Mouse (Mus musculus): ENCODE measurements around the gene Ntm.

GRCm38 (mm10) chr9:29406046-29406445, 556.9 kb downstream of the Ntm start:
- TF ChIP-seq CEBPB (IDR thresholded peaks at IDR 0.05; ENCODE audit: low read depth) (no peak), CTCF (IDR thresholded peaks at IDR 0.05; ENCODE audit: control insufficient read depth, insufficient read depth, insufficient read length) (no peak), USF1 (IDR thresholded peaks at IDR 0.05; ENCODE audit: low read depth) (no peak)

All from C2C12 (cell line).